Mouse (Mus musculus) cerebellum, postnatal 4 days (tissue): Measurements from ENCODE around the gene E2f6.

ENCODE experiments used
- DNase-seq, 2 experiments: peaks; one replicate each; pipeline ENCODE4 v3.0.0; 2022; ENCODE audit warnings: low spot score in 2 of 2, mixed read lengths in 1 of 2

E2f6 gene

DNA sequence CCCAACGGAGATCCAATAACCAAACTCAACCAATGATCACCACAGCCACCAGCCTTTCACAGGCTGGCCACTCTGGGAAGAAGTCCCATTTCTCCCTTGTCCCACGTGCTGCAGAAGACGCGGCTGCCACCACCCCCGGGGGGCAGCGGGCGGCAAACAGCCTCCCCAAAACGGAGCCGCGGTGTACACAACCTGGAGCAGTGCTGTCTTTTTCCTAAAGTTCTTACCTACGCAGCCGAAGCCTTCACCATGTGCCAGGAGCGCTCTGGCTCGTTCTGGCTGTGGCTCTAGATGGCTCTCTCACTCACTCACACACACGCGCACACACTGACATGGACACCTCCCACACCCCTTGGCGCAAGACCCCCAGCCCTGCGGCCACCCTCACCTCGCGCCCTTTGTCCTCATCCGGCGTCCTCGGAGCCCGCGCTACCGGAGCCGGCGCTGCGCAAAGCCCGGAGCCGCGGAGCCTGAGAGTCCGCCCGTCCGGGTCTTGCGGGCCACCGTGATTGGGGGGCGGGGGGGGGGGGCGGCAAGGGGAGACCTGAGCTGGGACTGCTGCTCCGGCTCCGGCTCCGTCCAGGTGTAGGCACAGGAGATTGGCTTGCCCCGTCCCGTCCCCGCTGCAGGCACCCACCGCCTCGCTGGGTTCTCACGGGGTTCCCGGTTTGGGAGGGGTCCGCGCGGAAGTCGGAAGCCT lies 10.4 kb upstream of the E2f6 start, which contains the start of gene Greb1:
Gene Greb1 (minus strand): TSS at position 628 of the 700 bp plus-strand sequence.
- DNase-seq: peak in 1 of 2 experiments; percentile 42

DNA sequence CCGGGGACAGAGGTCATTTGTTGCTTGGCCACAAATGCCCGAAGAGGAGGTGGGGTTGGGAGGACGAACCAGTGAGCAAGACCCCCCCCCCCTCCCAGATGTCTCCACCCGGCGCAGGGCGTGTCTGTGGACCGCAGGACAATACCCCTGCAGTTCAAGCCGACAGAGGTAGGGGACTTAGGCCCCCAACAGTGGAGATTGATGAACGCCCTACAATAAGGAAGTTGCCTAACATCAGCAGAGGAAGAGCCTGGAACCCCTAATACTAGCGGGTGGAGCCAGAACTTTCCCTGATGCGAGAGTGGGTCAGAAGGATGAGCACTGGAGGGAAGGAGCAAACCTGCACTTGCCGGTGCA lies 9.8 kb upstream of the E2f6 start:
- no peak for DNase-seq

DNA sequence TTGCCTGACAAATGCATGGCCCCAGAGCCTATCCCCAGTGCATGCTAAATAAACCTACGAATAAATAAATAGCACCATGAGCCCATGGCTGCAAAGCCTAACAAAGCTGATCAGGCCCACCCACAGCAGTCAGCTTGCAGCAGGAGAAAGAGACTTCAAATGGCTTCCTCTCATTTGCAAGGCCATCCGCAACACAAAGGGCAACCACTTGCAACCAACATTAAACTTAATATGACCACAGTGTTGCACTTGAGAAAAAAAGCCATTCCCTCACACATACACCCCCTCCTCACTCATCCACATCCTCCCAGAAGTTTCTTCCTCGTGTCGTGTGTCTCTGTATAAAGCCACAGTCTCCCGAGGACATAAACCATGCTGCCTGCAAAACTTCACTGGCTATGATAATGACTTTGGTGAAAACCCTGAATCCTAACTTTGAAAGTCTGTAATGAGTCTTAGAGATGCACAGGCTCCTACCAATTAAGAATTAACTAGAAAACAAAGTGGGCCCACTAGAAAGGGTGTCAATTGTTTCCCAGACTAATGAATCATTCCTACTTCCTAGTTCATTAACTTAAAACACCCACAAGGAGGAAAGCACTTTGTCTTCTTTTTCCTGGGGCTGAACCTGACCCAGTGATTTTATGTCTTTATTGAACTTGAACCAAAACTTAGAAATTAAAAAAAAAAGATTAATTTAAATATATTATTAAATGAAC lies 7.4 kb upstream of the E2f6 start:
- no peak for DNase-seq

DNA sequence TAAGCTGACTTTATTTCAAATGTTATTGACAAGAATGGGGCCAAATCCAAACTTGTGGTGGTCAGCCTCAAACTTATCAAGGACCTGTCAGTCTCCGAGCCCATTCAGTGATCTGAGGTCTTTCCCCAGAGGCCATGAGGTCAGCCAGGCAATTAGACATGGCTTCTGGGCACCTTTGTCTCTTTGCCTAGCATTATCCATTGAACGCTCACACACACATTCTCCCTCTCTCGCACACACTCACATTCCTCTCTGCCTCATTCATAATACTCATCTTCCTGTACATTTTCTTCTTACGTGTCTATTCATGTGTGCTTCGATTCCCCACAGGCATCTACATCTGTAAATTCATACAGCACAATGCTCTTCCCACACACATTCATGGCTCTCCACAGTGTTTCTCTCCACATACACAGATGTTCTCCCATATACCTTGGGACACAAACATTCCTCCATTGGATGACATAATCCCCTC lies 6.8 kb upstream of the E2f6 start:
- no peak for DNase-seq

DNA sequence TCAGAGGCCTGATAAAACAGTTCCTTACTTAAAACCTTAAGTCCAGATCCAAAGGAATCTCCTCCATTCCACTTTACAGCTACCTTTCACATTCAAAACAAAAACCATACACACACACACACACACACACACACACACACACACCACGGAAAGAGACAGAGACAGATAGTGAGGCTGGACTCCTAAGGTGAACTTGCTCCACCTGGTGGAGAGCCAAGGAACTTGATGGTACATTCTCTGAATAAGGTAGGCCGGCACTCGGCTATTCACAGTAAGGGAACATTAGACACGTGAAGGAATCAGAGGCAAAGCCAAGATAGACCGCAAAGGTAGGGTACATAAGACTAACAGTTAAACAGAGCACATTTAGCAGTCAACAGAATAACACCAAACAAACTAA lies 5.3 kb upstream of the E2f6 start:
- peak; percentile 60 to 81 for DNase-seq

DNA sequence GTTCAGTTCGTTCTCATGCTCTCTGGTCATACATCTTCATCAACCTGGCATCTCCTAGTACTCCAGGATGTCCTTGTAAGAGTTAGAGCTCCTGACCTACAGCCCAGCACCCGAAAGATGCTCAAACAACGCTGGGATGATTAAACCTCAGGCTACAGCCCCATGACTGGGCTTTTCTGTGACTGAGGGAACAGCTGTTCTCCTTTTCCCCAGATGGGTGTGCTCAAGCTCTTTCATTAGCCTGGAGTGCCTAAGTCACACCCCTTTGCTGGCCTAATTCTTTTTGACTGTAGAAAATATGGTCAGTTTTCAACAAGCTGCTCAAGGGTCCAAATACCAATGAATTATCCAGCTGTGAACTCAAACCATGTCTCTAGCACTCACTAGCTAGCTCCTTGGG lies 2.7 kb upstream of the E2f6 start:
- peak in 1 of 2 experiments; percentile 32 for DNase-seq

DNA sequence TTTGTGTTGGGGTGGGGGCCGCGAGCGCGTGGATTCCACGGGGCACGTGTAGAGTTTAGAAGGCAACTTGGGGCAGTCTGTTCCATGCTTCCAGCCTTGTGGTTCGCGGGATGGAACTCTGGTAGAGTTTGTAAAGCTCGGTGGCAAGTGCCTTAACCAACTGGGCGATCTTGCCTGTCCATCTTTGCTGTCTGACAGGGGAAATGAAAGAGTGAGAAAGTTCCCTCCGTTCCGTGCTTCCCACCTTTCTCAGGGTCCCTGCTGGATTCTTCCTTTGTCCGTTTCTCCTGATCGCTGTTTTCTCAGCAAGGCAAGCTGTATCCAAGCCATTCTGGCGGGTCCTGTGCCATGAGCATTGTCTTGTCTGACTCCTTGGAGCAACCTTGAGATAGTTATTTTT lies 714 bp downstream of the E2f6 start:
- DNase-seq: no peak

DNA sequence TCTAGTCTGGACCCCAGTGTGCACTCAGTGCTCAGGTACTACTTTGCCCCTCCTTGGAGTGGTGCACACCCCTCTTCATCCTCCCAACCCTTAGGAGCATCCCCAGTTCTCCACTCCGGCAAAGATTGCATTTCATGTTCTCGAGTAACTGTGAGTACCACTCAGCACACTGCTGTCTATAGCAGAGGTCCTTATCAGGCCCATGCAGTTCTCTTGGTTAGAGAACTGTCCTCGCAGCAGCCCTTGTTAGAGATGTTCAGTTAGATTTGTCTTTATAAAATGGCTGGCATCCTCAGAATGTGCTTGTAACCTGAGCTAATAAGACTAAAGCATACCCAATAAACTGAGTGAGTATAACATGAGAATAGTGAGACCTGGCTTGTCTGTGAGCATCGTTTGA lies 6.4 kb downstream of the E2f6 start:
- DNase-seq: no peak

DNA sequence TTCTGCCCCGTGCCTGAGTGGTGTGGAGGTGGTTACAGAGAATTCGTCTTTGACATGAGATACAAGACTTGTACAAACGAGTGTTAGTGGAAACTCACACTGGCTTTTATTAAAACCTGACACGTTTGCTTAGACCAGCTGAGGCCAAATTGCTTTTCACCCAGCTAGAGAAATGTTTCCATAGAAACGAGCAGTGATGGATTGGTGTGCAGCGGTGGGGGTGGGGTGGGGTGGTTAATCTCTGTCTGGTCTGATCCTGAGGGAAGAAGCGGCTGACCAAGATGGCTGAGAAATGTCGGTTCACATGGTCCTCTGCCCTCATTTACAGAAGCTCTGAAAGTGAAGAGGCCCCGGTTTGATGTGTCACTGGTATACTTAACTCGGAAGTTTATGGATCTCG lies 7.8 kb downstream of the E2f6 start:
- DNase-seq: no peak

DNA sequence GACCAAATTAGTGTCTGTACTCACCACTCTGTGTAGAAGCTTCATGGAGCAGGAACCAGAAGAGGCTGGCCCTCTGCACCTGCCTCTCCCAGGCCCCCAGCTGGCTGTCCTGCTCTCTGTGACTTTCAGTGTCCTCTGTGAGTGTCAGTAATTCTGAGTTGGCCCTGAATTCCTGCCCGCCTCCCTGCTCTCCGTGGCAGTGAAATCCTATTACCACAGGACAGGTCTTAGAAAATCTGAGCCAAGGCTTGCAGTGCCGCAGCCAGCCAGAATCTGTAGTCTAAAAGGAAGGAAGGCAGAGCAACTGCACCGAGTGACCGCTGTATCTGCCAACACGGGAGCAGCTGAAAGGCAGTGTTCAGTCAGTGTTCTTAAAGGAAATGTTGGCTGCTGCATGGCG lies 10.0 kb downstream of the E2f6 start:
- DNase-seq: no peak

DNA sequence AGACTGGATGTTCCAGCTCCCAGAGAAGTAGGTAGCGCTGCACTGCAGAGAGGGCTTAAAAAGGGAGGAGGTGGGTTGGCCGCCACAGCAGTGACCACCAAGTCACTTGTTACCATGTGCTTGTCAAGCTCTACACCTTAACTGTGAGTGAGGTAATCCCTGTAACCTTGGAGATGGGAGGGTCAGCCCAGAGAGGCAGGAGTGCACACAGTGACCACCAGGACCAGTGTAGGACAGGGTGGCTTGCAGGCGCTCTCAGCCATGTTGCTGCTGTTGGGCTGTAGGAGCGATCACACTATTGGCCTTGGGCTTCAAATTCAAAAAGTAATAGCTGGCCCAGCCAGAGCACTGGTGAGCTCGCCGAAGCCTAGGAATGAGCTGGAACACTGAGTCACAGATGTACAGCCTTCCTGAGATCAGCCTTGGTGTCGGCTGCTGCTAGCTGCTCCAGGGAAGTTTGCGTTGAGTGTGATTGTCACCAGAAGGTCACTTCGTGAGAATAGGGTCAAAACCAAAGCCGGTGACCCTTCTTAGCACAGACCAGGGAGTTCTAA lies 11.5 kb downstream of the E2f6 start:
- no peak for DNase-seq

DNA sequence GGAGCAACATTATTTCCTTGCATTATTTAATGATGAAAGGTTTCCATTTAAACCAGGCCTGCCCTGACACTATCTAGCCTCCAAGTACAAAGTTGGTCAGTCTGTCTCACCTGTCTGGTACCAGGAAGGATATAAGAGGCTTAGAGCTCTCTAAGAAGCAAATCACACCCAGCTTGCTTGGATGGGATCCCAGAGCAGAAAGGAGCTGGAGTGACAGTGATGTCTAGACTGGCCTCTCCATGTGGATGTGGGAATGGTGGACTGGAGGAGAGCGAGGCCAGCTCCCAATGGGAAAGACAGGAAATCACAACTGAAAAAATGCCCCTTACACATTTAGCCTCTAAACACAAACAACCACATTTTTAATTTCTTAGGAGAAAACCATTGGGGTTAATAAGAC lies 12.9 kb downstream of the E2f6 start:
- DNase-seq: no peak

DNA sequence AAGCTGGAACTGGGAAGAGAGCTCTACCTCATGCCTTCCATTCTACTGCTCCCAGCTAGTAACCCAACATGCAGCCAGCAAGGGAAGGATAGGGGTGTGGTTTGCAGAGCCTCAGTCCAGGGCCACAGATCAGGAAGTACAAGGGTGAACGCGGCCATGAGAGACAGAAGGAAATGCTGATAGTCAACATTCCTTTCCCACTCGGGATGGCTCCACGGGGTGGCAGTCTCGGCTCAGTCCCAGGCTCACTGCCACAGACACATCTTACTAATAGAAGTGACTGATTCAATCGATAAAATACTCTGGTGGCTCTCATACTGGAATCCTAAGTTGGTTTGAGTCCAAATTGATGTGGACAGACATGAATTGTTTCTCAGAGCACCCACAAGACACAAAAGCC lies 17.7 kb downstream of the E2f6 start:
- DNase-seq: no peak

DNA sequence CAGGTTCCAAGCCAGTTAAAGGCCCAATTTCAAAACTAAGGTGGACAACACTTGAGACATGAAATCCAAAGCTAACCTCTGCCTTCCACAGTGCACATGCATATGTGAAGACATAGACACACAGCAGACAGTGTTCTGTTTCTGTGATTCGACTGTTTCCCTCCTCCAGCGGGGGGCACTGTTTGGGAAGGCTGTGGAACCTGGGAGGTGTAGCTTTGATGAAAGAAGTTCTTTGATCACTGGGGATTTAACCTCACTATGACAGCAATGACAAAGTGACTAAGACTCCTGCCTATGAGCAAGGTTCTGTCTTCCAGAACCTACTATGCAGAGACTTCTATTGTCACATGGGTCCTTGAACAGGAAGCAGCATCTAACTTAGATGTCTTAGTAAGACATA lies 19.0 kb downstream of the E2f6 start:
- DNase-seq: no peak

DNA sequence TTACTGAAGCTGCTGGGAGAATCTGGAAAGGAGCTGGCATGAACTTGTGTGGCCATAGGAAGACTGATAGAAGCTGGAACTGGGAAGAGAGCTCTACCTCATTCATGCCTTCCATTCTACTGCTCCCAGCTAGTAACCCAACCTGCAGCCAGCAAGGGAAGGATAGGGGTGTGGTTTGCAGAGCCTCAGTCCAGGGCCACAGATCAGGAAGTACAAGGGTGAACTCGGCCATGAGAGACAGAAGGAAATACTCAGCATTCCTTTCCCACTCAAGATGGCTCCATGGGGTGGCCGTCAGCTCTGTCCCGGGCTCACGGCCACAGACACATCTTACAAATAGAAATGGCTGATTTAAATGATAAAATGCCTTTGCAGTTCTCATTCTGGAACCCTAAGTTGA lies 20.3 kb downstream of the E2f6 start:
- DNase-seq: no peak

DNA sequence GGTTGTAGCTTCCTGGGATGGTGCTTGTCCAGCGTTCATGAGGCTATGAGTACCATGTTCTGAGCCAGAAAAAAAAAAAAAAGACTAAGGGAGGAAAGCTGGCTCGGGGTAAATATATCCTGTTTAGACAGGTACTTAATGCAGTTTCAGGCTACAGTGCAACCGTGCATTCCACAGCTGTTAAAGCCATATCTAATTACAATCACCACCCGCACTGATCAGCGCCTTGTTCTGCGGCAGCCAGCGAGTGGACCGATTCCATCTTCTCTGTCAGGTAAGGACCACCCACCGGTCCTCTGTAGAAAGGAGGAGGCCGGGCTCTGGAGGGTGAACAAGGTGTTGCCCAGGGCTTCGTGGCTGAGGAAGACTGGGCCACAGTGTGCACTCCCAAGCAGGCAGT lies 23.9 kb downstream of the E2f6 start:
- no peak for DNase-seq

DNA sequence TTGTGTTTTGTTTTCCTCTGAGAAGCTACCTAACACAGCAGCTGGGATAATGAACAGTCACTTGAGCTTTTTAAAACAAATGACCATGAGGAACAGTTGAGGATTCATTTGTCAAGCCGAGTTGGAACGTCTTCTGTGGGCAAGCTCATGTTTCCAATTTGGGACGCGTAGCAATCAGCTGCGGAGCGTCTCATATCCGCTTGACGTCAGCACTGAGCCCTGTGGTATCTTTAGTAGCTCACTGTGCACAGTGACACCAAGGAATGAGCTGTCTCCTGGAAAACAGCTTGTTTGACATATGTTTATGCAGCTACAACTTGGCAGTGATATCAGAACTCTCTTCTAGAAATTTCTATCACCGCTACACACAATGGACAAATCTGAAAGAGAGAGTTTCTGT lies 25.4 kb downstream of the E2f6 start:
- no peak for DNase-seq

DNA sequence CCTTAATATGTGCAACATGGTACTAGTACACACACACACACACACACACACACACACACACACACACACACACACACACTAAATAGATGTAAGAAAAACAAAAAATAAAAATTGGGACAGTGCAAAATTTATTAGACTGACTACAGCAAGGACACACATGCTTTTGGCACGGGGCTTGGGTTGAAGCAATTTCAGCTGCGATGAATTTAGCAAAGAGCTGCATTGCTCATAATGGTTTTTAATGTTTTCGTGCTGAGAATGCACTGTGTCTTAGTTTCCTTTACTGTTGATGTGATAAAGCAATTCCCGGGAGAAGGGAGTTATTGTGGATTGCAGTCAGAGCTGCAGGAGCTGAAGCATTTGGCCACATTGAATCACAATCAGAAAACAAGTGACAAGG lies 27.0 kb downstream of the E2f6 start:
- DNase-seq: no peak

DNA sequence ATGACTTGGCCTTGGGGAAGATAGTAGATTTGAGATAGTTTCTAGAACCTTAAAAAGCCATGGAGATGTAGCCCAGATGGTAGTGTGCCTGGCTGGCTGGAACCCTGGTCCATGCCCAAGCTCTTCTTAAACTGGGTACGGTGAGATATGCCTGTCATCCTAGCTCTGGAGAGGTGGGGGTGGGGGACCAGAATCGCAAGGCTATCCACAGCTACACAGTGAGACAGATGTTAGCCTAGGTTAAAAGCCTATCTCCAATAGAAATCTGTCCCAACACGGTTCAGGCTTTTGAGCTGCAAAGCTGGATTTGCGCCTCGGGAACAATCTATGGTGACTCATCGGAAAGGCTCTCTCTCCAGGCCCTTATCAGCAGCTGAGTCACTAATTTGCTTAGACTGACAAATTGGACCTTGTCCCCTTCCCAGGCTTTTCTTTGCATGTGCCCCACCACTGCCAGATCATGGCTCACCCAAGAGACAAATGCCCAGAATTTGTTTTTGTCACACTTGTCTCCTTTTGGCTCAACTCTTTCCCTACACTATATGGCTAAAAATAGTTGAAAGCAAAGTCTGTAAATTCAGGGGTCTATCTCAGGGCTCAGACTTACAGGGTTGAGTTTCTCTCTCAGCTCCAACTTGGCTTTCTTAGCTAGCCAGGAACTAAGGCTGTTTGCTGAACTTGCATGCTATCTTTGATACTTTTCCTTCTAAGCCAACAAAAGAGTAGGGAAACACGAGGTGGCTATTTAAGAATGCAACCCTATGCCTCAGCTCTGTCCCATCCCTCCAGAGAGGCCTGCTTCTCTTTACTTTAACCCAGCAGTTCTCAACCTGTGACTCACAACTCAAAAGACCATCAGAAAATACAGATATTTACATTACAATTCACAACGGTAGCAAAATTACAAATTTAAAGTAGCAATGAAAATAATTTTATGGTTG lies 30.3 kb downstream of the E2f6 start:
- DNase-seq: no peak

DNA sequence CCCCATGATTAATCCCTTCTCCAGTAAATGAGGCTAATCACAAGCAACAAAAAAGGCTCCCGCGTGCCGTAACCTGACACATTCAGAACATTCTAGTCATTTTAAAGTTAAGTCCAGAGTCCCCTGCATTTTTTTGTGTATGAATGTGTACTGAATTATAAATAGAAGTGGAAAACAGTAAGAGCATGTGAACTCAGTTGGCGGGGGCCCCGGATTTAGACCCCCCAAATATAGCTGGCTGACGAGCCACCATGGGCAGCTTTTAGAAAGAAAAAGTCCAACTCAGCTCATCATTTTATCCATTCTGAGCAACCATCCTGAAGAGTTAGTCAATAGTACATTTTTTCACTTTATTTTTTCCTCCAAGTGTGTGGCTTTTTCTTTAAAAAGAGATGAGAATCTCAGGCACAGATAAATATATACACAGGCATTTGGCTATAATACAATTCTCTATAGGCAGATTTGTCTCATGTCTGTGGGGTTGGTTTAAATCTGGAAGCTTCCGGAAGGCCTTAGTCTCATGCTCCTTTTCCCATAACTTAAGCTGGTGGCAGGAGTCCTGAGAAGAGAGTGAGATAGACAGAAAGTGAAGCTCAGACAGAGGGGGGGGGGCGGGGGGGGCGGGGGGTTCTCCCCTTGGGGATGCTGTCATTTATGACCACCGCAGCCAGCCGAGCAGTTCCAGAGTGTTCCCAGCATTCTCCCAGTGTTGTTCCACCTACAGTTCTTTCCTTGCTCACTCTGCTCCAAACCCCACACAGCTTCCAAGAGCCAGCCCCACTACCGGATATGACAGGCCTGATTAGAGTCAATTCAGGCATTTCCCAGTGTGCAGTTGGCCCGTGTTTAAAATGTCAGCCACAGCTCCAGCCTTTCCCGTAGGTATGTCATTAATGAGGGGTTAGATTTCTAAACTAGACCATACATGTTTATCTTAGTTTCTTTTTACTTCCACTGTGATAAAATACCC lies 34.1 kb downstream of the E2f6 start:
- DNase-seq: no peak
